Mouse (Mus musculus): ENCODE data around the gene Fank1.

Gene Fank1

GRCm38 (mm10) chr7:133908966-133909365 lies 132.3 kb downstream of the Fank1 start:
- DNase-seq, result no peak

DNA sequence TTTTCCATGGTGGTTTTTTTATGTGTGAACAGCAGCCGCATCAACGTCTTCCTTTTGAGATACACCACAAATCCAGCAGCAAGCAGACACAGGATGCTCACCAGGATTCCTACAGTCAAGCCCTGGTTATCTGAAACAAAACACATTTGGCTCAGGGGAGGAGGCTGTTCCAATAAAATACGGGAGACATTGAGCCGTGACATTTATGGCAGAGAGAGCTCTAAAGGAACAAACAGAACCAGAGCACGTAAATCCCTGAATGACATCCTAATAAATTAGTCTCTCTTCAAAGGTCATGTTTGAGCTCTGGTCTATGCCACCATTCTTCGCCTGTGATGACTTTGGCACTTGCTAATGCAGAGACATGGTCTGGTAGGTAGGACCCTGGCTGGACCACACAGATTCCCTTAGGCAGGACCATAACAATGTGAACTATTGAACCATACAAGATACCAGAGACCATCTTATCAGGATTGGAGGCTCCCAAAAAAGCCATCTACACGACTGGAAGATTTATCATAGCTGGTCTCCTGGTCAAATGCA lies 133.2 kb downstream of the Fank1 start:
- DNase-seq, result no peak

DNA sequence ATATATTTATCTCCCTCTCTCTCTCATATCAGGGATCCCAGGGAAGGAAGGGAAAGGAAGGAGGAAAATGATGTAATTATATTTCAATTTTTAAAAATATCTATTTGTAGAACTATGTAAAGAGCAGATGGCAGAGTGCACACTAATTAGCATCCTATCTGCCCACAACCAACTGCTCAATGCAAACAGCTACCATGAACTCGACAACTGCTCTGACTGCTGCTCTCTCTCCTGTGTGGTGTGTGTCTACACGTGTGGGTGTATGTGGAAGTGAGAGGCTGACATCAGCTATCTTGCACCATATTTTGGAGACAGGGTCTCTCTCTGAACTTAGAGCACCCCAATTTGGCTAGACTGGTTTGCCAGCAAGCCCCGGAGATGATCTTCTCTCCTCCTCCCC lies 135.2 kb downstream of the Fank1 start:
- DNase-seq, result no peak

DNA sequence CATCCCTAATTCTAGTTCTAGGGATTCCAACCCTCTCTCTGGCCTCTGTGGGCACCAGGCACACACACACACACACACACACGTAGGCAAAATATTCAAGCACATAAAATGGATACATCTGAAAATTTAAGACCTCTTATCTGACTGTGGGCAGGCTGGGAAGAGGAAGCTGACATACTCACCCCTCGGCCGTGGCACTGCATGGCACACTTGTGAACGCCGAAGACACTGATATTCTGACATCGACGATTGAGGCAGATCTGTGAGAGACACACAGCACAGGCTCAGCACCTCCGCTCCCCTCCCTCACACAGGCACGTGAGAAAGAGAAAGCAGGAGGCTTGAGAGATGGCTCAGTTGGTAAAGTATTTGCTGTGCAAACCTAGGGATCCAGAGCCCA lies 139.6 kb downstream of the Fank1 start:
- no peak for DNase-seq

- no peak for DNase-seq
Observed at GRCm38 (mm10) chr7:133919306-133919705, 142.6 kb downstream of the Fank1 start.

GRCm38 (mm10) chr7:133919918-133920317 lies 143.3 kb downstream of the Fank1 start:
- no peak for DNase-seq

GRCm38 (mm10) chr7:133920724-133921123 lies 144.1 kb downstream of the Fank1 start:
- no peak for DNase-seq

GRCm38 (mm10) chr7:133921291-133921690 lies 144.6 kb downstream of the Fank1 start:
- DNase-seq, result no peak

- DNase-seq, result no peak
Observed at GRCm38 (mm10) chr7:133923994-133924393, 147.3 kb downstream of the Fank1 start.

DNA sequence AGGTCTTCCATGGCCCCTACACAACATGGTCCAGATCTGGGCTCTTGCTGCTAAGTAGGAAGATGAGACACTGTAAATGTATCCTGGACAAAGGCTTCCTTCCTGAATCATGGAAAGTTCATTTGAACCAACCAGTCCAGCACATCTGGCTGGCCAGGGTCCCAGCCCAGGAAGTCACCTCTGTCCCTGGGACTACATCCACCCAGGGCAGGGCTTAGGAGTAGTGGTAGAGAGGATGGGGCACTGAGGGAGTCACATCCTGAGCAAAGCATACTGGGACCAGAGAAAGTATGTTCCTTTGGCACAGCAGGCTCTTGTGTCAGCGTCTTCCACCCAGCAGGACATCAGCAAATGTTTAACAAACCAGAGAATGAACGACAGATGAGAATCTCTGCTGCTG lies 149.1 kb downstream of the Fank1 start:
- no peak for DNase-seq

- DNase-seq, result no peak
Observed at GRCm38 (mm10) chr7:133928981-133929380, 152.3 kb downstream of the Fank1 start.
